Mouse (Mus musculus) cerebellum, adult (tissue): Measurements from ENCODE around the gene Susd3.

ENCODE experiments used
- ATAC-seq: cut with Nextera tagmentation; 2 replicates; pipeline ENCODE4 v1.9.2; 2017; ENCODE audit warnings: mild to moderate bottlenecking, moderate library complexity, mixed read lengths; ENCODE audit not compliant: insufficient number of reproducible peaks, low FRiP score, low TSS enrichment

Susd3 gene

DNA sequence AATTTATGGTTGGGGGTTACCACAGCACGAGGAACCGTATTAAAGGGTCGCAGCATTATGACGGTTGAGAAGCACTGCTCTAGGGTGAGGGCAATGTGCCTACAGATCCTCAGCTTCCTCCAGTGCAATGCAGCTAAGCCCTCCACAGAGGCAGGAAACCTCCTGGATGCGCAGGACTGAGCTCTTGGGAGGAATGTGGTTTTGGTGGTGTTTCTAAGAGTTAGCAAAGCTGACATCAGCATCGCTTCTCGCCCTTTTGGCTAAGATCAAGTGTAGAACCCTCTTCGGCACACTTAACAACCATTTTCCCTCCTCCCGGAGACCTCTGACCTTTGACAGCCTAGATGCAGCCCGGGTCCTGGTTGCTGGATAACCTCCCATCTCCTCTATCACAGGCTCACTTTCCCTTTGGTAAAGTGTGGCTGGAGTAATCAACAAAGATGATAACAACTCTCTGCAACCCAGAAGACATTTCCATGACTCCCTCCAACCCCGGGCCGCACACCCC is 1.2 kb downstream of the Susd3 start:
- ATAC-seq, result no peak

DNA sequence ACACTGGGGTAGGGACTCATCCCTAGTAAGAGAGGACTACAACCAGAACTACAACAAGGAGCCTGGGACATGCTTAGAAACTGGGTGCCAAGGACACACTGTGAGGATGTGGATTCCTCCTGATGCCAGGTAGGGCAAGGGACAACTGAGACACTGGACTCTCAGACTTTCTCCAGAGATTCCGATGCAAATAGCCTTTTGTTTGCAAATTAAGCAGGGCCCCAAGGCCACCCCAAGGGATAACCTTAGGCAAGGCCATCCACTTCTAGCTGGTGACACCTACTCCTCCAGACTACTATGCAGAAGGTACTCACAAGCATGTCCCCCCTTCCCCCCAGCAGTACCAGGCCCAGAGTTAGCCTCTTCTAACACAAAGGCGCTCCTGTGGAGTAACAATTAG is 1.9 kb downstream of the Susd3 start:
- no peak for ATAC-seq

DNA sequence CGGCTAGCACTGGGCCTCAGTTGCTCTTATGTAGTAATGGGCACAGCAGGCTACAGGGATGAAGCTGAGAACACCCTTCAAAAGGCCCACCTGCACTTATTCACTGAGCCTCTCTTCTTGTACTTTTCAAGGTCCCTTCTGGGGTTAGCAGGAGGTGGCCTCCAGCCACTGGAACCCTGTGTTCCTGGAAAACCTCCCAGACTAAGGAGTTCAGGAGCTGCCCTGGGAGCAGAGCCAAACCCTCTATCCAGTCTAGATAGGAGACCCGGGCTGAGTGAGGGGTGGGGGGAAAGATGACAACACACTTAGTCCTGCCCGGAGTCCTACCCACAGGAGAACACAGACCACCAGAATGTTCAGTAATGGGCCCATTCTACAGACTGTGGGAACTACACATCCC is 2.5 kb downstream of the Susd3 start:
- ATAC-seq, result no peak

DNA sequence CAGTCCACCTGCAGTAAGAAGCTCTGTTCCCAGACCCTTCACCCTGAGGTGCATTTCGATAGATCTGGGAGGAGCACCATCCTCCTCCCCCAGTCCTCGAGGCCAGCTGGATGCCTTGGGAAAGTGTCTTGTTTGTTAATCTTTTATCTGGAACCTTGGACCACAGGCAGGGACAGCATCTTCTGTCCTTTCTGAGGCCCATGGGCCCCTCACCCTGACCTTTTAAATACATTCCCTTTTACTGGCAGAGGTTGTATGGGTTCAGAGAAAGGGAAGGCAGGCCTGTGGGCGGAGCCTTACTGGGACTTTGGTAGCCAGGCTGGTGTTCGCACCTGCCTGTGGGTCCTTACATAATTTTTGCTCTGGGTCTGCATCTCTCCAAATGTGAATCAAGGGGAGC is 3.3 kb downstream of the Susd3 start:
- no peak for ATAC-seq

DNA sequence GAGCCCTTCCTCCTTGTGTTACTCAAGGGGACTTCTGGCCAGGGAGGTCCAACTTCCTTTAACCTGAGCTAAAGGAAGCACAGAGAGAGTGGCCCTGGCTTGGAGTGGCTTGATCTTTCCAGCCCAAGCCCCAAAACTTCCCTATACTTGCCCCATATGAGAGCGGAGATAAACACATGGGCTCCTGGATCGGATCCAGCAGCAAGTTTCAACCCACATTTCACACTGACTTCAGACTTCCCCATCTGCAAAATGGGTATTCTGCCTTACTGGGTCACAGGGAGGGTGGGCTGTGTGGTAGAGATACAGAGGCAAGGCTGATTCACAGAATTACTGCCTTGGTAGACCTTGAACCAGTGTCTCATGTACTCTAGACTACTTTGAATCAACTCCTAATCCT is 5.0 kb downstream of the Susd3 start:
- ATAC-seq, result no peak

DNA sequence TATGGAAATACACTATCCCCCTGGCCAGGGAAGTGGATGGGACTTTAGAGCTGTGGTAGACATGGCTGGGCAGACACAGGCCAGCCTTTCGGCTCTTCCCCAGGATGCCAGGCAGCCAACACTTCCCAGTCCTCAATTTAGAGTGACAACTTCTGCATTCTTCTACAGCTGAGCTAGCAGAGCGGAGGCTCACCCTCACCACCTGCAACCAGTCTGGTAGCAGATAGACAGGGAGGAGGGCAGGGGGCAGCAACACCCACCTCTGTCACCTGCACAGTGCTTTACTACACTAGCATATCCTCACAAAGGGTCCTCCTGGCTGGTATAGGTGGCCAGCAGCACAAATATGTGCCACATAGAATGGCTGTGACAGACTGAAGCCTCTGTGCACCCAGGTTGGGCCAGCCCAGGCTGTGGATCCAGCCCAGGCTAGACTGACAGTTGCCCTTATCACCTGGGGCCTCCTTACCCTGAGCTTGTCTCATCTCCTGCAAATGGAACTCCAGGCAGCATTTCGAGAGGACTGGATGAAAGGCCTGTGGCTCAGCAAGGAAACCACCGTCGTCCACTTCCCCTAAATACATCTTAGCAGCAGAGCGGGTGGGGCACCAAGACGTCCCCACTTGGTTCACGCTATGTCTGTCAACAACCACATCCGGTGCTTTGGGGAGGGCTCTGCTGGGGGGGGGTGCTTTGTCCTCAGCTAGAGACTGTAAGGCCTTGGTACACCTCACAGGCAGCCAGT is 6.0 kb downstream of the Susd3 start:
- no peak for ATAC-seq

DNA sequence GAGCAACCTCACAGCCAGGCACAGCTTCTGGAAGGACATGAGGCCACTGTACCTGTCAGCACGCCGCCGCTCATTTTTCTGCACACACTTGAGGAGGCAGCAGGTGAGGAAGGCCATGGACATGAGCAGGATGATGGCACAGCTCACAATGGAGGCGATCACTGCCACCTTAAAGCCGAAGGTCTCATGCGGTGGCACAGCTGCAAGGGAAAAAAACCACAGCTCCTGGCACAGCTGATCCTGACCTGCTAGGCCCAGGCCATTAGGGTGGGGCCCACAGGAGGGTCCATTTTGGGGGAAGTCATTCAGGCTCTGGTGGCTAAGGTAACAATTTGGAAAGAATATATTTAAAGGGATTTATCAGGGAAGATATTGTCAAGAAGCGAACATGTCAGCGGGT is 9.8 kb downstream of the Susd3 start:
- ATAC-seq, result no peak

DNA sequence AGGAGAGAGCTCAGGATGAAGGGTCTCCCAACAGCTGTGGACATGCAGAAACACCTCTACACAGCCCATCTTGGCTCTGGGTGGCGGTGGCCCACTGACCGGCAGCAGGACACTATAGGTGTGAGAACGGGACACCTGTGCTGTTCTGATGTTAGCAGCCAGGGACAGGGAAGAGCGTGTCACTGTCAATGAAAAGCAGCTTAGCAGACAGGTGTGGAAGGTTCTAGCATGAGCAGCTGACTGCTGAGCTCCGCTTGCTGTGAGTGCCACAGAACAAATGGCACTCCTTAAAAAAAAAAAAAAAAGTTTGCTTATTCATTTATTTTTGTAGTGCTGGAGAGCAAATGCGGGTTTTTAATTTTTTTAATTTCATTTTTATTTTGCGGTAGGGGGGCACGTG is 10.9 kb downstream of the Susd3 start:
- ATAC-seq, result no peak

DNA sequence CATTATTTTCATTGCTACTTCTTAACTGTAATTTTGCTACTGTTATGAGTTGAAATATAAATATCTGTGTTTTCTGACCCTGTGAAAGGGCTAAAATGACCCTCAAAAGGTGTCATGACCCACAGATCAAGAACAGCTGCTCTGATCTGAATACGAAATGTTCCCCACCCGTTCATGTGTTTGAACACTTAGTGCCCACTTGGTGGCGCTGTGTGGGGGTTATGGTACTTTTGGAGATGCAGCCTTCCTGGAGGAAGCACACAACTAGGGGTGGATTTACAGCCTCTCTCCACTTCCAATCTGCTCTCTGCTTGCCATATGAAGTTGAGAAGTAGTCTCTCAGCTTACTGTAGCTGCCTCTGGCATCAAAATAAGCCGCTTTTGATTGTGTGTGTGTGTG is 13.8 kb downstream of the Susd3 start:
- no peak for ATAC-seq

DNA sequence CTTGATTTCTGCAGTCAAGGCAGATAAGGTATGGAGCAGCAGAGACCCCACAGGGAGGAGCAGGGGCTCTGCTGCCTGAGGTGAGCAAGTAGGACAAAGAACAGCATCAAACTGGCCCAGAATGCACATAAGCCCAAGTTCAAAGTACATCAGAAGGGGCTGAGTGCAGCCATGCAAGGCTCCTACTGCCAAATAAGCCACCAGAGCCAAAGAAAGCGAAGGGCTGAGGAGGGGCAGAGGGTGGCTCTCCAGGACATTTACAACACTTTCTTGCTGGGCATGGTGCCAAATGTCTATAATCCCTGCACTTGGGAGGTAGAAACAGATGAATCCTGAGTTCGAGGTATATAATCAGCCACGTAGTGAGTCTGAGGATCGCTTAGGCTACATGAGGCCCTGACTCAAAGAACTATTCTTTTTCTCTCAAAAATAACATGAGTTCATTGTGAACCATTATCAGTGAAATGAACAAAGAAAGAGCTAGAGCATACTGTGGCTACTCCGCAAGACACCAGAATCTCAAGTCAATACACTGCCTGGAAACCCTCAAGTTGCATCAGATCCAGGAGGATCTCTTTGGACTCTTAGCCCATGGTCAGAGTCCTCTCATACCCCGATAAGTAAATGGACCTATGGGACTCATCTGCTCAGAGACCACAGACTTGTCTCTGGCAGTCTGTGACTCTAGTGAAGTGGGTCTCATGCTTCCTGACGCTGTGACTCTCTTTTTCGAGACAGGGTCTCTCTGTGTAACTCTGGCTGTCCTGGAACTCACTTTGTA is 14.5 kb downstream of the Susd3 start:
- no peak for ATAC-seq

DNA sequence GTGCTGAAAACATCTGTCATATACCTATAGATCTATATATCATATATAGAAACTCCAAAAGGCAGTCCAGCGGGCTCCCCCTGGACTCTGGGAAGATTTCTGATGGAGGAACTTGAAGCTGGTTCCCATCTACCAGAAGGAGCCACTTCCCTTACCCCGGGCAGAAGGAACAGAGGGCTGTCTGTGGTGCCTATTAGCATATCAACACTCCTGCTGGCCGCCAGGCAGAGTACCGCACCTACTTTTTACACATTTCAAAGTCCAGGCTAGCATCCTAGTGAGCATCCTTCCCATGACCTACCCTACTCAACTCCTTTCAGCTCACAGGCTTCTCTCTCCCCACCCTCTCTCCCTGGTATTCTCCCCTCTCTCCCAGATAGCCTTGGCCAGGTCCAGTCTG is 22.9 kb downstream of the Susd3 start:
- no peak for ATAC-seq

DNA sequence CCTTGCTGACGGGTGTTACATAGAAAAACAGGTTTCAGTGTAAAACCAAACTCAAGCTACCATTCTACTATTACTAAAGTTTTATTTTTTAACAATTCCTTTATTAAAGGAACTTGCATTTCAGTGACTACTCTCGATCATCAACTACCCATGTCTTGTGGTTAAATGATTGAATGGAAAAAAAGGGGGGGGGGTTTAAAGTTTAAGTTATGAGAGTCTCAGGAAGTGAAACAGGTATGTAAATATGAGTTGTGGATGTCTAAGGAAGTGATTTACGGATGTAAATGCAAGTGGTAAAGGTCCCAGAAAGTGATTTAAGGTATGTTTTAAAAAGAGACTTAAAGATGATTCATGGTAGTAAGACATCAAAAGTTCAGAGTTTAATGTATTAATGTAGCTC is 23.3 kb downstream of the Susd3 start:
- no peak for ATAC-seq

DNA sequence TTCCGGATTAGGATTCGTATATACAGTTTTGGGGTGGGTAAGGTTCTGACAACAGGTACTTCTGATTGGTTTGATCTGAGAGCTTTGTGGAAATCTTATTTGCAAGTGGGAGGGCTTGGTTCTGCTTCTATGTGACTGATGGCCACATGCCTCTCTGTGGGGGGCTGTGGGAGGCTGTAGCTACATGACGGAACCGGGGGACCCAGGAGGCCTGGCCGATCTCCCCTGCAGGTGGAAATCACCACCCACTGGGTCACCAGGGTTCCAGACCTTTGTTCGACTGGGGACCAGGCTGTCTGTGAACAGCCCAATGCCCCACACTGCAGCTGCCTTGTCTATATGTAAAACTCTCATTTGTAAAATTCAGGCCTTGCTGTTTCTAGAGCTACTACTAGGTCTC is 23.8 kb downstream of the Susd3 start:
- ATAC-seq, result no peak

DNA sequence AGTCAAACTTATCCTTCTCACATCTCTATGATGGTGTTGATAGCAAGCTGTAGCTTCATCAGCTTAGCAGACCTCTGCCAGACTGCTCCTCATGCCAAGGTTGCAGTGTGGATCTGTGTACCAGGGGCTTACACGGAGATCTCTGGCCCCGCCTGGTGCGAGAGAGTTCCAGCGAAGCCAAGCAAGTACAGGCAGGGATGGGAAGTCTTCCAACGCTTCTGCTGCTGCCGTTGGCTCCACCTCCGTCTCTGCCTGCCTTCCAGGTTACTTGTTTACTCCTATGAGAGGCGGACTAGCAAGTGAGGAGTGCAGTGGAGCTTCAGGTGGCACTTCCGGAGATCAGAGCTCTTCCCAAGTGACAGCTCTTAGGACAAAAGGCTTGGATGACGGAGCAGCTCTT is 24.2 kb downstream of the Susd3 start:
- ATAC-seq, result no peak

DNA sequence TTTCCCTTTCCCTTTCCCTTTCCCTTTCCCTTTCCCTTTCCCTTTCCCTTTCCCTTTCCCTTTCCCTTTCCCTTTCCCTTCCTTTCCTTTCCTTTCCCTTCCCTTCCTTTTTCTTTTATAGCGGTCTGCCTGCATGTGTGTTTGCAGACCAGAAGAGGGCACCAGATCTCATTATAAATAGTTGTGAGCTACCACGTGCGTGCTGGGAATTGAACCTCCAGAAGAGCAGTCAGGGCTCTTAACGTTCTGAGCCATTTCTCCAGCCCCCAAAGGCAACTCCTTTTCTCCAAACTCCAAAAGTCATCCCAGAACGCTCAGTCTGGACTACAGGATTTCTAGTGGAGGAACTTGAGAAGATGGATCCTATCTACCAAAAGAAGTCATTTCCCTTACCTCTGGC is 27.6 kb downstream of the Susd3 start:
- no peak for ATAC-seq

DNA sequence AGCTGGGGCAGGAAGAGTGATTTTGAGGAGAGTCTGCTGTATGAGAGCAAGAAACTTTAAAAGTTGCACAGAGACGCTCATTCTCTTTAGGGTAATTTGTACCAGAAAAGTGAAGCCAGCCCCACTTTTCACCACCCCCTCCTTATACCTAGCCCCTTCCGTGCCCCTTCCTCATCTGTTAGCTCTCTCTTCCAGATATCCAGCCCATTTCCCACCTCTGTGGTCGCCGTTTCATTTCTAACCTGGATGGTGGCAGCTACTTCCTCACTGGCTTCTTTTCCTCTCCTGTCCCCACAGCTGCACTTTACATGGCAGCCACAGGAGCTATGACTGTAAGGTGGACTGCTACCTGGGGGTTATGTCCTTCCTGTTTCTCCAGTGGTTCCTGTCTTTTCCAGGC is 29.1 kb downstream of the Susd3 start:
- no peak for ATAC-seq

DNA sequence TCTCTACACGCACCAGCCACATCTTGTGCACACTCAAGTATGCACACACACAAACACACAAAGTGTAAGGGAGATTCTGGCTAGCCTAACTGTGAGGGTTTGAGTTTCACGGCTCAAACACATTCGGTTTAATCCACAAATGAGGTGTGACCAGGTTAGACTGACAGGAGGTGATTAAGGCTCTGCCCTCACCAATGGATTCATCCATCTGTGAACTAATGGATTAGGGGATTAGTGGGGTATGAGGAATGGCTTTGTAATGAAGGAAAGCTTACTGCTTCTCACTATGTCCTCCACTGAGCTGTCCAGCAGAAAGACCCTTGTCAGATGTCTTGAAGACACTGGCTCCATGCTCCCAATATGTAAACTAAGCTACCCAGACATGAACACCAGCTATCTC is 29.9 kb downstream of the Susd3 start:
- no peak for ATAC-seq

DNA sequence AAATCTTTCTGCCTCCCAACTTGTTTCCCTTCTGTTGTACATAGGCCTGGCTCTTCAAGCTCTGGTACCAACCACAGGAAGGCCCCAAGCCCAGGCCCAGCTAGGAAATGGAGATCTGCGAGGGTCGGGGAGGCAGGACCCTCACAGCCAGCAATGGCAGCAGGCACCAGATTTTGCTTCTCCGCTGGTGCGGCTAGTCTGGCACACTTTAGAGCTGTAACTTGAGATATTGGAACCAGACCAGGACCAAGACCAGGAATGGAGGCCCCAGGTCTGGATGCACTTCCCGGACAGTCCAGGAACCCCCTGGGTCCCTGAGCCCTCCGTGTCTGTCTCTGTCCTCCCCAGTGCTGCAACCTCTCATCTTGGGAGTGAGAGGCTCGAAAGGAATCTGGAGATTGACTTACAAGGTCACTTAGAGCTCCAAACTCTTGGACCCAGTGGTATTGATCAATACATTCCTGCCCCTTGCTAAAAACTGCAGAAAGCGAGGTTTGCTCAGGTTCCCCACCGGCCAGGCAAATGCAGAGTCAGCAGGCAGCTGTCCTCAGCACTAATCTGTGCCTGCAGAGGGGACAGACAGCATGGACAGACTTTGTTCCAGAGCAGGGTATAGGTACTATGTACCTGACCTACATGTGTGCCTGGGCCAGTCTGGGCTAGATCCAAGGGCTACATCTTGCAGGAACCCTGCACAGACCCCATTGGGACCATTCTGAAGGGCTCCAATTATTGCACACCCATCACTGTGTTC is 31.5 kb downstream of the Susd3 start:
- ATAC-seq, result no peak

DNA sequence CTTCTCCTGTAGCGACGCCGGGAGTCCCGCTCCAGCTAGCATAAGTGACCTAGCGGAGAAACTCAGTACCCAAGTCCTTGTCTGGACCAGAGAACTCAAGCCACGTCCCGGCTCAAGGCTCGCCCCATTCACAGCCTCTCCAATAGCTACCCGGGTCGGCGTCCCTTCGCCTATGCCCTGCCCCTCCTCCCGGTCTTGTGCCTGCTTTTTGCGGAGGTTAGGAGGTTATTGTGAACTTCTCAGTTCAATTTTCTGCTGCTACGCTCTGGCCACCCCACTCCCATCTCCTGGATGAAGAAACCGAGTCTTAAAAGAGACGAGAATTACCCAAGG is 32.3 kb downstream of the Susd3 start:
- peak; percentile 41 for ATAC-seq

DNA sequence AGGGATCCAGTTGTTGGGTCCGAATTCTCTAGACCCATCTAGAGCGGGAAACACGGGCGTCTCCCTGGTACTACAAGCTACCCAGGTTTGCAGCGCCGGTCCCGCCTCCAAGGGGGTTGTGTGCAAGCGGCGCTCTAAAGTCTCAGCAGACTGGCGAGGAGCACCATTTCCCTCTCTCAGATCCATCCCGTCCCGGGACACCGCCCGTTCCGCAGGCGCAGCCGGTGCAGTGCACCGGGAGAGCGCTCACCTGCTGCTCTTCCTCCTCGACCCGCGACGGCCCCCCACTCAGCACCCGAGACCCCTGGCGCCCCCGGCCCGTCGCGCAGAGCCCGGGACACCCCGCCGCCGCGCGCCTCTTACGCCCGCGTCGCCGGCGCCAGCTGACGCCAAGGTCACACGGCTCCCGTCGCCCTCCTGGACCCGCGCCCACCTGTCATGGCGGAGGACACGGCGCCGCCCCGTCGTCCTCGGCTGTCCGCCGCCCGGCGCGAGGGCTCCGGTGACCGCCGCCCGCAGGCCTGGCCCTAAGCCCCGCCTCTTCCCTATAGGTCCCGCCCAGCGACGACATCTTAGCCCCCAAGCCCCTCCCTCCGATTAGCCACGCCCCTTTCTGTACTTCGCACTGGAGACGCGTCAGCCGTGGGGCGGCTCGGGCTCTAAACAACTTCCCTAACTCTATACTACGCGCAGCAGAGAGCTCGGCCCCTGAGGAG is 32.8 kb downstream of the Susd3 start, which contains the start of gene Card19:
Gene Card19, minus strand, starts transcription at position 534 of the 716 bp plus-strand sequence.
- ATAC-seq, result peak; percentile 58

DNA sequence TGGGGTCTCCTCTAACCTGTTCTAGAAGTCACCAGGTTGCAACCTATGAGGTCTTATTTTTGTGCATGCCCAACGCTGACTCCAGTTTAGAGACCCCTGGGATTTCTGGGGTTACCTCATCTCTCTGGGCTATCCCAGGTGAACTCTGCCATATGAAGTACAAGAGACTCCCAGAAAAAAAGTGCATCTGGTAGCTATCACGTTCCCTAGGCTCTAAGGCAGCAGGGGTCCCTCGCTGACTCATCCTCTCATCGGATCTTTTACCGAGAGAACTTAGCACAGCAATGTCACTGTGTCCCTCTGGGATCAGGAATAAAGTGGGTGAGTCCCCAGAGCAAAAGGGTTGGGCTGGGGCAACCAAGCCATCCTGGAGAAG is 33.4 kb downstream of the Susd3 start:
- no peak for ATAC-seq
